Mouse (Mus musculus) R1 (cell line): ENCODE measurements at regions not wholly inside any gene's neighbourhood (a gene's known extent, or its start where the extent isn't known, plus 50 kb on each side); places are given as distances from the start of the nearest gene placed in this dataset.
"Not testable (repeated sequence)": the region's sequence is repeated elsewhere in the genome, so short reads cannot be mapped to it uniquely, and the experiment has no call there.

Experiments used
- DNase-seq: peaks from one replicate; pipeline ENCODE4 v3.0.0-alpha.2; 2018; ENCODE audit warnings: low read depth, low spot score

DNA sequence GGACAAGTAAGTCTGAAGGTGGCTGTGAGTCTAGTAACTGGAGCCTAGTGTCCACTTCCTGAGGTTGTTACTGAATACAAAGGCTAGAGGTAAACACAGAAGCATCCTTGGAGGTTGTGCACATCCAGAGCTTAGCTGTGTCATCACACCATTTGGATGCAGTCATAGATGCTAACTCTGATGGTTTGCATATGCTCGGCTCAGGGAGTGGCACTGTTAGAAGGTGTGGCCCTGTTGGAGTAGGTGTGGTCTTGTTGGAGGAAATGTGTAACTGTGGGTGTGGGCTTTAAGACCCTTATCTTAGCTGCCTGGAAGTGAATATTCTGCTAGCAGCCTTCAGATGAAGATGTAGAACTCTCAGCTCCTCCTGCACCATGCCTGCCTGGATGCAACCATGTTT lies 612.6 kb downstream of the Pdcd6ip start:
- not testable (repeated sequence) for DNase-seq

DNA sequence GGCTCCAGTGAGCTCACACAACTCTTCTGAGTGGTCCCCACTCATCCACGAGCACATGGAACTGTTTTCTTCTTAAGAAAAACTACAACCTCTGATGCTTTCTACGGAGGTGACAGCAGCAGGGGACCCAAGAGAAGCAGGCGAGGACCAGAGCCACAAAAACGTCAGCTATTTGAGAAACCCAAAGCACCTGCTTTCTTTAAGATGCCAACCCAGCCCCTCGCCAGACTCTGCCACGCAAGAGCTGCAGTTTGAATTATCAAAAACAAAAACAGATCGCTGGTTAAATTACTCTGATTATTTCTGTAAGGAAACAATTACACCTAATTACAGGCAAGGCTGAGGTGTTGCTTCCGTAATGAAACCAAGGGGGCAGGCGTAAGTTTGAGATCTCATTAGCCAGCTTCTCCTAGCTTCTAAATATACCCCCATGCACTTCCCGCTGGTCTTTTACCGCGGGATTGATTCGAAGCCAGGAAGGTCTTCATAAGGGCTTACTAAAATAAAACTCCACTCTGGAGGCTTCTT lies 614.1 kb downstream of the Pdcd6ip start:
- no peak for DNase-seq

DNA sequence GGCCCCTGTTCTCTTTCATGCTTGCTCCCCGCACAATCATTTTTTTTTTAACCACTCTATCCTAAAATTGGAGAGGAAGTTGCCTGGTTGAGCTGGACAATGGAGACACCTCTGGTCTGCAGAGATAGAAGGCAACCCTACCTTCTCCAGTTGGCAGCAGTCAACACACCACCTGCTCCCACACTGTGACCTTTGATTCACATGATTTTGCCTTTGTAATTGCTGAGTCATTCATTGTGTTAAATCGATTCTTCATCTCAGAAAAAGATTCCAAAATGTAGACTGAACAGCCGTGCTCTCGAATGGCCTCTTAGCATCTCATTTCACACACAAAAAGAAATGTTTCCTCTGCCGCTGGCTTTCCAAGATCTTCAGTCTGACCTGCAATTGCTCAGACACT lies 616.2 kb downstream of the Pdcd6ip start:
- DNase-seq, result no peak

DNA sequence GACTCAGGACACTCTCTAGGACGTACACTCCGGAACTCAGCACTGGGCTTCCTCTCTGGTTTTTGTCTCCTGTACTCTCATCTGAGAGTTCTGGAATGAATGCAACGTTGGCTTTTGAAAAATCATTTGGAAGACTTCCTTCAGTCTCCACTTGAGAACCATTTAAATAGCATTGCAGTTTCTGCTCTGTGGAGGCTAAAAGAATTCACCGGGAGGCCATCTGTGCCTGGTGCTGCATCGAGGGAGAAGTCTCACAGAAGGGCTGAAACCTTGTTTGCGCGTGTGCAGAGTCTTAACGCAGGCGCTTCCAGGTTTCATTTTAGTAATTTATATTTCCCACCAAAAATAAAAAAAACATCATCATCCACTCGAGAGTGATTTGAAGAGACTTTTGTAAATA lies 620.3 kb downstream of the Pdcd6ip start:
- DNase-seq, result no peak

DNA sequence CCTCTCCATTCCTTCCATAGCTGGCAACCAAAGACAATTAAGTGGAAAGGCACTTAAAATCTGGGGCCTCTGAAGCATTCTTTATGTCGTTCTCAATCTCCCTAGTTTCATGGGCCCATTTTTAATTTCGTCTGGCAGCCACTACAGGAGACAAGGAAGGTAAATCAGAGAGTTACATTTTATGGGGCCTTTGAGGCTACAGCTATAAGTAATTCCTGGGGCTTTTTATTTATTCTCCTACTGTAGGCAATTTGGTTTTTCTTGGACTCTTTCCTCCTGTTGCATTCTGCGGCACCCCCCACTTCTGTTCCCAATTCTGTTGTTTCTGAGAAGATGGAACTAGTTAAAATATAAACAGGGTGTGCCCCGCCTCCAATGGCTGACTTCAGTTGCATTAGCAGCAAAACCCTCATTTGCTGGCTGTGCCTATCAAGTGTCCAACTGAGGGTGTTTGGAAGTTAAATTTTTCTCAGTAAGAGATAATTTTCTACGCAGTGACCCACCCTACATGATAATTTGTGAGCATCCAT lies 622.7 kb downstream of the Pdcd6ip start:
- no peak for DNase-seq

DNA sequence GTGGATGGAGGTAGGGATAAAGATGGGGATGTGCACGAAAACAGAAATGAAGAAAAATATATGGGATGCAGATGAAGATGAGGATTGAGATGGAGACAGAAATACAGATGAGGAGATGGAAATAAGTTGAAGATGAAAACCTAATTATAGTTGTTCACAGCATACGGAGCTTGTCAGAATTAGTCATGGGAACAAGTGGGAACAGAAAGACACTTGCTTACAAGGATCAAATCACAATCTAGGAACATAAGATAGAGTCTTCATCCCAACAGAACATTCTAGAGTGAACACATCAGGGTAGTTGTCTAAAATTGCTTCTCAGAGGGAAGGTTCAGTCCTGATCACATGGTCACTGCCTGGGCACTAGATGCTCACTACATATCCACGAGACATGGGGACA lies 633.2 kb downstream of the Pdcd6ip start:
- DNase-seq, result no peak

DNA sequence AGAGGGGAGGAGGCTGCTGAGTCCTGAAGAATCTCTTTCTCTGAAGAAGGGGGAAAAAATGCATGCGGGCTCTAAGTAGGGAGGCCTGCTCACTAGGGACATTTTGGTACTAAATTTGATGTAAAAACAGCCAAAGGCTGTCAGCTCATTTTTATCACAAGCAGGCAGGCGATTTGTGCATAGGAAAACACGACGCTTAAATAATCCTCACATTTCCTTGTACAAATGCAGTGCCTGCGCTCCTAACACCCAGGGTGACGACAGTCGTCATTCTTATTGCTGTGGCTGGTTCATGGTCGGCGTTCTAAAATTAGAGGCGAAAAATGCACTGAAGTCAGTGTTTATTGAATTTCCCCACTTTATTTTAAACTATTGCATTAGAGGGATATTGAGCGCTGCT lies 650.6 kb downstream of the Pdcd6ip start:
- DNase-seq, result no peak

DNA sequence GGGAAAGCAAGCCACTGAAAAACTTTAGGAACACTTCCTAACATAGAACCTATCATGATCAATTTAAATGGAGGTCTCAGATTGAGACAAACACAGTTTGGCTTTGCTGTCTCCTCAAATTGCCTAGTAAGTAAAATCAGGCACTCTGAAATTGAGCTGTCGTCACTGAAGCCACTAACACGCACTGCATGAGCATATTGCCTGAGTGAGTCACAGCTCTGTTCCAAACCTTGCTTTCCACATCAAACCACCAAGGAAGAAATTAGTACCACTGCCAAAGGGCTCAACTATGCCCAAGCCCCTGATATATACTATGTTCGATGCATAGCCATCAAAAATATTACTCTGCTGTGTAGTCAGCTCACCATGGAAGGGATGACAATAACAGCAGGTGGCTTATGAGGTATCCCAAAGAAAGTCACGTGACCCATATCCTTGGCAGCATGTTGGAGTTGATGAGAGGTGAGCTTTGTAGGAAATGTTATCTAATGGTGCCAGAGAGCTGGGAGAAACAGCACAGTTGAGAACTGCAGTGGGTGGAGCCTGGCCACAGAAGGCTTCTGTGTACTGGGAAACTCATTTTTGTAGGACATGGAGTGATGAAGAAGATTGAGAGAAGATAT lies 663.4 kb downstream of the Pdcd6ip start:
- DNase-seq, result no peak

DNA sequence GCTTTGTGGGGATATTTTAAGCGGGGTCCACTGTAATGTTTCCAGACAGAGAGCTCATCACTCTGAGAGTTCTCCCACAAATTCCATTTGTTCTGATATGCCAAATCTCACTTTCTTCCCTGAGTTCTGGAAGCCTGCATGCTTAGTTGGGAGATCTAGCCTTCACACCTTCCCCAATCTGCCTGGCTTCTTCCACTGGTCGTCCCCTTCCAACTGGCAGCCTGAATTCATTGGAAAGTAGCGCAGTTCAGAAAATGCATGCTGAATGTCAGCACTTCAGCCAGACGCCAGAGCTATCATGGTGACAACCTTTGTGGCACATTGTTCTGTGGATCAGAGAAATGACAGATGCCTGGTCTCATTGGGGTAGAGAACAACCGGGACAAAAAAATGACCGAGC lies 667.2 kb downstream of the Pdcd6ip start:
- DNase-seq, result no peak

DNA sequence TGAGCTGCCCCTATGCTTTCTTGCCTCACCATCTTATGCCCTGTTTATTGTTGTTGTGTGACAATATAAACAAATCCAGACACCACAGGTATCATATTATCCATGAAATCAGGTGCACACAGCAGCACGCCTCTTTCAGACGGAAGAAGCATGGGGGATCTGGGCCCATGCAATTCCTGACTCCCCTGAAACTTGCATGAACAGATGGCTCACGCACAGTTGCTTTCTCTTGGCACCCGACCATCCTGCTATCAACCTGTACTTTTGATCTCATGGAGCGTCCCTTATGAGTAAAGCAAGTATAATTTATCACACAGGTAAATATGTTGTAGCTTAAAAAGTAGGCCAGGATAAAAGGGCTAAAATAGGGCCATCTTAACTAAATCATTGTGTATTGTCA lies 674.1 kb downstream of the Pdcd6ip start:
- no peak for DNase-seq

DNA sequence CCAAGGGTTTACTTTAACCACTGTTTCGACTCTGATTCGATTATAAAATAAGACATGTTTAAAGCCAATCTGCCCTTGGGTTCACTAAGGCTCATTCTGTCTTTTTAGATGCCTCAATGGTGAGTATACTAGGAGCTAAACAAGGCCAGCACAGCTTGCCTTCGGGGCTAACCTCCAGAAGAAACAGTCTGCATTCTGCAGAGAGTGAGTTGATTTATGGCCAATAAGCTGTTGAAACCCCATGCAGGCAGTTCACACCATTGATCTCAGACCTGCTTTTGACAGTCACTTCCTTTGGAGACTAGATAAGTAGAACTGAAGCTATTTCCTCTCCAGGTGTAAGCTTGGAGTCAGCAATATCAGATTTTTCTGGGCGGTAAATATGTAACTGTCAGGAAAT lies 679.0 kb downstream of the Pdcd6ip start:
- DNase-seq, result no peak

DNA sequence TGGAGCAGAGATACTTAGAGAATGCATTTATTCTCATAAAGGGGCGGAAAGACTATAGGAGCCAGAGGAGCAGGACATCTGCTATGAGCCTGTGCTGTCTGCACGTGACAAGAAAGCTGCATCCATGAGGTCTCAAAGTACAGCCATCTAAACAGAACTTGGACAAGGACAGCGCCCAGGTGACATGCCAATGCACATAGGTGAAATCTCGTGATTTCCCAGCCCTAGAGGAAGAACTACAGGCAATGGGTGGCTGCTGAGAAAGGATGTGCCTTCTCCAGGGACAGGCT lies 681.2 kb downstream of the Pdcd6ip start:
- DNase-seq, result no peak

DNA sequence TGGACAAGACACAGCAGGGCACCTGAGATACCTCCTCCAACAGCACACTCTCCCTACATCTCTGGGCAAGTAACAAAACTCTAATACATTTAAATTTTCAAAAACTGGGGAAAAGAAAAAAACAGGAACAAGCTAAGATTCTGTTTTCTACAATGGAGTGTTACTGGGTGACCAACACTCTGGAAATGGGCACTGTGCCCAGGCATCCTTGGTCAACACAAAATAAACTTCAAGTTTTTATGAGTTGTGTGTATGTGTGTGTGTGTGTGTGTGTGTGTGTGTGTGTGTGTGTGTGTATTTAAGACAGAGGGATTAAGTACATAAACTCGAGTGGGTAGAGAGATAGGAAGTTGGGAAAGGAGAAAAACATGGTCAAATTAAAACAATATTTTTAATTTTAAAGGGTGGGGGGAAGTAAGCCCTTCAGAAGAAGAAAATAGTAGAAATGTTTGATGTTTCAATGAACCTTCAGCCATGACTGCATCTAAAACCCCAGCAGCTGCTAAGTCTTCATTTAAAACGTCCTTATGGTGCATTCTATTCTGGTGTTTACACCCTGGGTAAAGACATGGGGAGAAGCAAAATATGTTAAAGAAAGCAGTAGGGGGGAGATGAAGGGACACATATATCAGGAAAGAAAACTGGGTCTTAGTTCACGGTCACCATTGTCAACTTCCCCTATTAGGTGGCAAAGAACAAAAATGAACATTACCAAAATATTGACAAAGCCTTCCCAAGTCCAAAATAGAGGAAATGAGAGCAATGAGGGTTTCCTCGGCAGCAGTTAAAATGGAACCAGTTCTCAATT lies 681.8 kb downstream of the Pdcd6ip start:
- no peak for DNase-seq

DNA sequence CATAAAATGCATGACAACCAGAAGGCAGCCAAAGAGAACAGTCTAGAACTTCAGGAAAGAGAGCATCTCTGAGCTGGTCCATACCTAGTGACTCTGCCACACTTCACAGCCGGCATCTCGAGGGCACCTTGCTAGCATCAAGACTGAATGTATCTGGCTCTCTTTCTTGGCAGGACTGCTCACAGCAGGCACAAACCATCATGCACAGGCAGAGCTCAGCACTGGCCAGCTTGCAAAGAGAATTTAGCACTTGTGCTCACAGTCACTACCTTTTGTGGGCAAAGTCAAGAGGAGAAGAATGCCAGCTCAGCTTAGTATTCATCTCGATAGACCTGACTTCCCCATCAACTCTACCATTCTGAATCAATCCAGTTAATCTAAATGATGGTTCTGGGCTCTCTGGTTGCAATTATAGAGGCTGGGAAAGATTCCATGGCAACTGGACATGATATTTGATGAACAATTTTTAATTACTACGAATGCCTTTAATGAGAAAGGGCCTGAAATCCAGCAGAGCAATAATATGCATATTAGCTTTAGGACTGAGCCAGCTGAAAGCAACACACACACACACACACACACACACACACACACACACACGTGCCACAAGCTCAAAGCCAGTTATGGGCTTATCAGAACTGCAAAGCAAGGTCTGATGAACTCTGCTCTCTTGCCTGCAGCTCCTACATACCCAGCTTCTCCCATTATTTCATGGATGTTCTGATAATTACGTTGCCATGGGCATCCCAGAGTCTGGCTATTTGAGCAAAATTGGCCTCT lies 686.0 kb downstream of the Pdcd6ip start:
- DNase-seq, result no peak

DNA sequence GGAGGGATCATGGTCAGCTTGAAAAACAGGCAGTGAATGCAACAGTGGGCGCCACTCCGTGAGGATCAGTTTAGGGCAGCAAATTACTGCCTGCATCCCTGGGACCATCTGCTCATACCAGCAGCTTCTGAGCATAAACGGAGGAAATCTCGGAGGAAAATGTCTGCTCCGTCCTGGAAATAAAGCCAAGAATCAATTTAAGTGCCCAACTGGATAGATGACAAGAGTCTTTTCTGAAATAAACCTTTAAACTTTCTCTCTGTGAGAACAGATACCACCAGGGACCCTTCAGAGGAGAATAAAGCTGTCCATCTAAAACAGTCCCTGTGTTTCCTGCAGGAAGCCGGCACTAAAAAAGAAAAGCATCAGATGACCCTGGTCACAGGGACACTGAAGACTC lies 688.5 kb downstream of the Pdcd6ip start:
- no peak for DNase-seq

DNA sequence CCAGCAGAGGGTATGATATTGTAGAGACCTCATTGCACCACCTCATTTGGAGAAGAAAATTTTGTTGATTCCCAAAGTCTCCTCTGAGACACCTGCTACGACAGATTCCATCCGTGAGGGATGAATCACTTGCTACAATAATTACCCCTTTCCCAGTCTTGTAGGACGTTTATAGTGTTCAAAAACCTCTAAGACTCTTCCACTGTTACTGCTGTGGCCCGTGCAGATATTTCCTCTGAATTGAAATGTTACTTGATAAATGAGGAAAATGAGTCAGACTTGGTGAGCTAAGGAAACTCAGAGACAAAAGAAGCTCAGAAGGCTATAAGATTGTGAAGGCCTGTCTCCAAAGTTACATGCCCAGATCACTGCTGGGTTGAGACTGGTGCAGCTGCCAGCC lies 700.0 kb downstream of the Pdcd6ip start:
- no peak for DNase-seq

DNA sequence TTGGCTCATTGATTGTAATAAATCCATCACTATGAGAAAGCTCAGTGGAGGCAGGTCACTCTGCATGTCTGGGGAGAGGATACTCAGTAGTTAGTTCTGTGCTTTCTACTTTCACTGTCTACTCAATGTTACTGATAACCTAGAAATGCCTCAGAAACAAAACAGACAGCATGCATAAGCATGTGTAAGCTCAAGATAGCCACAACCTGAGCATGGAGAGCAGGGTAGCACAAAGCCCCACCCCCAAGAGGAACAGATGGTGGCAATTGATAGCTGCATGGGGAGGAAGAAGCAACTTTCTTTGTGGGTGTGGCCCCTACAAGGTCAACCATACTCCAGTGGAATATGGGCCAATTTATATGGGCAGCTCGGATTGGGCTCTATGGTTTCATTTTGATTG lies 711.9 kb downstream of the Pdcd6ip start:
- DNase-seq, result no peak

DNA sequence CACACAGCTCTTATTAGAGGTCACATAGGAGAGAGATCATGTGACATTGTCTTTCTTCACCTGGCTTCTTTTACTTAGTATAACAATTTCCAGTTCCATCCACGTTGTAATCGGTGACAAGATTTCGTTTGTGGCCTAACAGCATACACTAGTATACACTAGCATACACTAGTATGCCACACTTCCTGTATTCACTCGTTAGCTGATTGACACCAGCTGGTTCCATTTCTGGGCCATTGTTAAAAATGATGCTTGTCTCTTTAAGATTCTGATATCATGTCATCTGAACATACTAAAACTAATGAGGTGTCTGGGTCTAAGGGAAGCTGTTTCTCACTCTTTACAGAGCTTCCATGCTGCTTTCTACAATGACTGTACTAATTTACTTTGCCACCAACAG lies 713.3 kb downstream of the Pdcd6ip start:
- no peak for DNase-seq

DNA sequence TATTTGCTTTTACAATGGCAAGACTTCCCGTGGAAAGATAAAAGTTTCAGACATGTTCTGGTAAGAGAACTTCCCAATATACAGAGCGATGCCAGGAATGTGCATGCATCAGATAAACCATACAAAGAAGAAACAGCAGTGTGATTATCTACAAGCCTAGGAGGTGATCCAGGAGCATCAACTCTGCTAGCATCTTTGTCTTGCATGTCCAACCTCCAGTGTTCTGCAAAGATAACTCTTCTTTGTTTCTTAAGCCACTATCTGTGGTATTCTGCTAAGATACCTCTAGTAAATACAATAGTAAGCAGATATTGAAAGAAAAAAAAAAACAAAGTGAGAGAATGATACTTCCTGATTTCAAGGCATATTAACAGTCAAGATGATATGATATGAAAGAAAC lies 714.4 kb downstream of the Pdcd6ip start:
- DNase-seq, result no peak

DNA sequence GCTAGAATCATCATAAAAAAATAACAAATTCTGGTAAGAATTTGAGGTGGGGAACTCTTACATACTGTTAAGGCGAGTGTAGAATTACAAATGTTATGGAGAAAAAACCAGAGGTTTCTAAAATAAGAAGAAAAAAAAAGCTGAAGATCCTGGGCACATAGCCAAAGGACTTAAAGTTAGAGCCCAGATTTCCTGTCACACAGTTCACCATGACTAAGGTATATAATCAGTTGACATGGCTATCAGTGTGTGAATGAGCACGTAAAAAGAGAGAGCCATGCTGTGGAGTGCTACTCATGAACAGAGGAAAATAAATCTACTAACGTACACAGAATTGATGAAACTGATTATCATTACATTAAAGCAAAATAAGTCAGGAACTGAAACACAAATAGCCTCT lies 715.1 kb downstream of the Pdcd6ip start:
- DNase-seq, result no peak

DNA sequence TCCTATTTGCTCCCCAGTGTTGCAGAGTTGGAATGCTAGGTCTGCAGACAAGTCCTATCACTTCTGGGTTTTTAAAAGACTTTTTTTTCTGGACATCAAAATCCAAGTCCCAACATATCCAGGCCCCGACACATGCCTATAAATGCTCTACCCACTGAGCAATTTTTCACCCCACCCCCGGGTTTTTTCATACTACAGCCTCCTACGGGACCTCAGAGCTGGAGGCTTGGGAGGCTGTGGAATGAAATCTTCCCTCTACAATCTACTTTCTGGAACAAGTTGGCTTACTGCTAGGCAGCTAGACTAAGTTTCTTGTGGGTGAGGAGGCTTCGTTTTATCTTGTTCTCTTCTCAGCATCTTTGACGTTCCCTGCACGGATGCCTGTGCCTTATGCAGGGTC lies 724.7 kb downstream of the Pdcd6ip start:
- DNase-seq, result no peak

DNA sequence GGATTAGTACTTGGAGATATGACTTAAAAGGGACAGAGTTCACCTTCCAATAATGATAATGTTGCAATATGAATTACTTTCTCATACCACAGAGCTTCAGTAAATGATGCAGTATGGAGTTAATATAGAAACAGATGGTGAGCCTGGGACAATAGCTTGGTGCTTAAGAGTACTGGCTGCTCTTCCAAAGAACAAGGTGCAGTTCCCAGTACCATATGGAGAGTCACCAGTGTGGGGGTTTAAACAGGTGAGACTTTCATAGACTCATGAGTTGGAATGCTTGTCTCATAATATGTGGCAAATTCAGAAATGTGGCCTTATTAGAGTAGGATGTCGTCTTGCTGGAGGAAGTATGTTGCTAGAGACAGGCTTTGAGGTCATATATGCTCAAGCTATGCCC lies 715.8 kb upstream of the Arpp21 start:
- no peak for DNase-seq

DNA sequence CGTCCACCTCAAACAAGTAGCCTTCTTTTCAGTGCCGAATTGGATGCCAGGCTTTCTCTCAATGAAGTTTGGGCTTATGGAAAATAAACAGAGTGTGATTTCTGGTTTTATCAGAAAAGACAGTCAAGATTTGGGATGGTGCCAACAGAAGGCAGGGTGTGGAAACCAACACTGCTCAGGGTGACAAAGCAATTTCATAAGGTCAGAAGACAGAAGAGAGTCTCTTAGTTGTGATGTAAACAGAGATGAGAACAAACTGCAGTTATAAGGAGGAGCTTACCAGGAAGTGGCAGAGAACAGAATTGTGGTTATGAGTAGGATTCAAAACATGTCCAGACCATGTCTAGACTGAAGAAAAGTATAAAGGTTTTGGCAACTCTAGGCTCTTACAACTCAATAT lies 714.3 kb upstream of the Arpp21 start:
- no peak for DNase-seq
